Mouse (Mus musculus): ENCODE data around the gene Nos1. TPM values are rescaled to one million over a fixed set of nuclear protein-coding genes. Genes with fewer than 3 reads are reported as not detected.

Gene Nos1
- polyA plus RNA-seq, 1 experiment: not detected

GRCm38 (mm10) chr5:117844611-117845010, 63.8 kb downstream of the Nos1 start:
- TF ChIP-seq TAL1 (IDR thresholded peaks at IDR 0.05; ENCODE audit: low read length): no peak
- TF ChIP-seq GATA1 (IDR thresholded peaks at IDR 0.05; ENCODE audit: low read length): no peak
- peaks cover 27% of the 10 kb centered on the region for H3K27me3 ChIP-seq (ENCODE audit: control insufficient read depth)
- no peaks in the 10 kb centered on the region for H3K9me3 ChIP-seq (ENCODE audit: control insufficient read depth, low read length)
- H3K36me3 ChIP-seq (ENCODE audit: control insufficient read depth): no peaks in the 10 kb centered on the region
- no peak overlapping the region for H3K4me3 ChIP-seq (replicated peaks)
- H3K4me1 ChIP-seq (ENCODE audit: control insufficient read depth): no peaks in the 10 kb centered on the region

- Histone ChIP-seq H3K36me3 (ENCODE audit: control insufficient read depth) (no peaks in the 10 kb centered on the region), H3K4me1 (ENCODE audit: control insufficient read depth) (no peaks in the 10 kb centered on the region), H3K4me3 (replicated peaks) (no peak overlapping the region), H3K27me3 (ENCODE audit: control insufficient read depth) (no peaks in the 10 kb centered on the region), H3K9me3 (ENCODE audit: control insufficient read depth, low read length) (no peaks in the 10 kb centered on the region)
- TF ChIP-seq TAL1 (IDR thresholded peaks at IDR 0.05; ENCODE audit: low read length): no peak
- no peak for TF ChIP-seq GATA1 (IDR thresholded peaks at IDR 0.05; ENCODE audit: low read length)
Observed at GRCm38 (mm10) chr5:117850474-117850873, 69.6 kb downstream of the Nos1 start.

GRCm38 (mm10) chr5:117853741-117854140, 72.9 kb downstream of the Nos1 start:
- no peak for TF ChIP-seq GATA1 (IDR thresholded peaks at IDR 0.05; ENCODE audit: low read length)
- no peak for TF ChIP-seq TAL1 (IDR thresholded peaks at IDR 0.05; ENCODE audit: low read length)
- no peaks in the 10 kb centered on the region for H3K4me1 ChIP-seq (ENCODE audit: control insufficient read depth)
- H3K9me3 ChIP-seq (ENCODE audit: control insufficient read depth, low read length): no peaks in the 10 kb centered on the region

GRCm38 (mm10) chr5:117864588-117865300, 83.9 kb downstream of the Nos1 start:
- Histone ChIP-seq H3K4me3 (replicated peaks) (no peak overlapping the region), H3K9me3 (ENCODE audit: control insufficient read depth, low read length) (peaks cover 15% of the 10 kb centered on the region; the same call in 1 of the 2 replicates), H3K36me3 (ENCODE audit: control insufficient read depth) (no peaks in the 10 kb centered on the region), H3K27me3 (ENCODE audit: control insufficient read depth) (peaks cover 3% of the 10 kb centered on the region; the same call in 1 of the 2 replicates), H3K4me1 (ENCODE audit: control insufficient read depth) (no peaks in the 10 kb centered on the region)
- no peak for TF ChIP-seq TAL1 (IDR thresholded peaks at IDR 0.05; ENCODE audit: low read length)

More at GRCm38 (mm10) chr5:117853741-117854140, 72.9 kb downstream of the Nos1 start:
- Histone ChIP-seq H3K36me3 (ENCODE audit: control insufficient read depth) (no peaks in the 10 kb centered on the region), H3K4me3 (replicated peaks) (no peak overlapping the region), H3K27me3 (ENCODE audit: control insufficient read depth) (no peaks in the 10 kb centered on the region)

GRCm38 (mm10) chr5:117865876-117866275, 85.0 kb downstream of the Nos1 start:
- Histone ChIP-seq H3K4me3 (replicated peaks) (no peak overlapping the region), H3K9me3 (ENCODE audit: control insufficient read depth, low read length) (peaks cover 15% of the 10 kb centered on the region; the same call in 1 of the 2 replicates), H3K4me1 (ENCODE audit: control insufficient read depth) (no peaks in the 10 kb centered on the region), H3K36me3 (ENCODE audit: control insufficient read depth) (no peaks in the 10 kb centered on the region), H3K27me3 (ENCODE audit: control insufficient read depth) (peaks cover 3% of the 10 kb centered on the region; the same call in 1 of the 2 replicates)
- TF ChIP-seq GATA1 (IDR thresholded peaks at IDR 0.05; ENCODE audit: low read length) (no peak), TAL1 (IDR thresholded peaks at IDR 0.05; ENCODE audit: low read length) (no peak)

GRCm38 (mm10) chr5:117871614-117872013, 90.8 kb downstream of the Nos1 start:
- H3K27me3 ChIP-seq (ENCODE audit: control insufficient read depth): no peaks in the 10 kb centered on the region
- peaks cover 18% of the 10 kb centered on the region for H3K9me3 ChIP-seq (ENCODE audit: control insufficient read depth, low read length)
- H3K4me1 ChIP-seq (ENCODE audit: control insufficient read depth): no peaks in the 10 kb centered on the region
- no peak overlapping the region for H3K4me3 ChIP-seq (replicated peaks)
- H3K36me3 ChIP-seq (ENCODE audit: control insufficient read depth): no peaks in the 10 kb centered on the region
- TF ChIP-seq GATA1 (IDR thresholded peaks at IDR 0.05; ENCODE audit: low read length): no peak
- no peak for TF ChIP-seq TAL1 (IDR thresholded peaks at IDR 0.05; ENCODE audit: low read length)

- no peak overlapping the region for H3K4me3 ChIP-seq (replicated peaks)
- TF ChIP-seq TAL1 (IDR thresholded peaks at IDR 0.05; ENCODE audit: low read length) (no peak), GATA1 (IDR thresholded peaks at IDR 0.05; ENCODE audit: low read length) (no peak)
- no peaks in the 10 kb centered on the region for H3K36me3 ChIP-seq (ENCODE audit: control insufficient read depth)
- peaks cover 26% of the 10 kb centered on the region for H3K9me3 ChIP-seq (ENCODE audit: control insufficient read depth, low read length)
- H3K27me3 ChIP-seq (ENCODE audit: control insufficient read depth): no peaks in the 10 kb centered on the region
- H3K4me1 ChIP-seq (ENCODE audit: control insufficient read depth): no peaks in the 10 kb centered on the region
Observed at GRCm38 (mm10) chr5:117873807-117874206, 93.0 kb downstream of the Nos1 start.

GRCm38 (mm10) chr5:117874236-117874635, 93.4 kb downstream of the Nos1 start:
- Histone ChIP-seq H3K4me3 (replicated peaks) (no peak overlapping the region), H3K4me1 (ENCODE audit: control insufficient read depth) (no peaks in the 10 kb centered on the region), H3K27me3 (ENCODE audit: control insufficient read depth) (no peaks in the 10 kb centered on the region), H3K36me3 (ENCODE audit: control insufficient read depth) (no peaks in the 10 kb centered on the region), H3K9me3 (ENCODE audit: control insufficient read depth, low read length) (peaks cover 30% of the 10 kb centered on the region)
- TF ChIP-seq GATA1 (IDR thresholded peaks at IDR 0.05; ENCODE audit: low read length) (no peak), TAL1 (IDR thresholded peaks at IDR 0.05; ENCODE audit: low read length) (no peak)

GRCm38 (mm10) chr5:117879136-117879535, 98.3 kb downstream of the Nos1 start:
- Histone ChIP-seq H3K4me3 (replicated peaks) (no peak overlapping the region), H3K9me3 (ENCODE audit: control insufficient read depth, low read length) (peaks cover 59% of the 10 kb centered on the region), H3K36me3 (ENCODE audit: control insufficient read depth) (no peaks in the 10 kb centered on the region), H3K4me1 (ENCODE audit: control insufficient read depth) (no peaks in the 10 kb centered on the region), H3K27me3 (ENCODE audit: control insufficient read depth) (no peaks in the 10 kb centered on the region)
- TF ChIP-seq GATA1 (IDR thresholded peaks at IDR 0.05; ENCODE audit: low read length) (no peak), TAL1 (IDR thresholded peaks at IDR 0.05; ENCODE audit: low read length) (no peak)

Measured in erythroblast, embryonic 14.5 days (primary cell).